Mouse (Mus musculus): ENCODE results near the gene Fam149a. TPM values are rescaled to one million over a fixed set of nuclear protein-coding genes. Genes with fewer than 3 reads are reported as not detected.
A peak's percentile ranks its signal among the peaks of the same experiment; 100 is the strongest.

Fam149a gene
- polyA plus RNA-seq, 1 experiment from 2014 or later: 1.8 TPM

GRCm38 (mm10) chr8:45380598-45380997, 1.5 kb downstream of the Fam149a start:
- WGBS (ENCODE audit: insufficient replicate concordance): 16% methylated on average over 4 of the region's 4 CpGs
- Histone ChIP-seq H3K27ac (ENCODE audit: low read length) (no peak overlapping the region), H3K4me2 (ENCODE audit: low read depth, low read length) (no peak overlapping the region), H3K4me1 (ENCODE audit: control insufficient read depth, low read depth, low read length) (no peaks in the 10 kb centered on the region), H3K27me3 (ENCODE audit: control insufficient read depth, insufficient read depth, low read depth, low read length) (peaks cover 2% of the 10 kb centered on the region; the same call in 1 of the 2 replicates), H3K4me3 (ENCODE audit: low read depth, low read length) (no peak overlapping the region), H3K36me3 (ENCODE audit: control insufficient read depth, insufficient read depth) (no peaks in the 10 kb centered on the region), H3K9me3 (replicated peaks; ENCODE audit: control insufficient read depth, low read length) (no peaks in the 10 kb centered on the region), H3K9ac (ENCODE audit: low read depth, low read length) (no peak overlapping the region)
- no peak for ATAC-seq (ENCODE audit: low read depth)

DNA sequence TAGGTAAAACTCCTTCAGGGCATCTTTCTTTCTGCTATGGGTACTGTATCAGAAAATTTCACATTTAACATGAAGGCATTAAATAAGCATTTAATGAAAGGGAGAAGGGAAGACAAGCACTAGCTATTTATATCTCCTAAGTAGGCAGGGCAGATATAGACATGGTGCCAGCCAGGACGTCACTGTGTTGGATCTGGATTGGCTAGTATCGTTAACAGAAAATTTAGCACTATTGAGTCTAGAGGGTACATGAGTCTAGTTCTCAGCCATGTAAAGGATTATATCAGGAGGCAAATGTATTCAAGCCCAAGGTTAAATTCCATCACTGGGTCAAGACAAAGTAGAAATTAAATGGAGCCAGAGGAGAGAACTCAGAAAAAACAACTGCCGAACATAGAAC, 8.0 kb downstream of the Fam149a start:
- Histone ChIP-seq H3K9me3 (replicated peaks; ENCODE audit: control insufficient read depth, low read length) (no peaks in the 10 kb centered on the region), H3K27ac (ENCODE audit: low read length) (no peak overlapping the region), H3K9ac (ENCODE audit: low read depth, low read length) (no peak overlapping the region), H3K27me3 (ENCODE audit: control insufficient read depth, insufficient read depth, low read depth, low read length) (no peaks in the 10 kb centered on the region), H3K36me3 (ENCODE audit: control insufficient read depth, insufficient read depth) (no peaks in the 10 kb centered on the region), H3K4me3 (ENCODE audit: low read depth, low read length) (no peak overlapping the region), H3K4me2 (ENCODE audit: low read depth, low read length) (no peak overlapping the region), H3K4me1 (ENCODE audit: control insufficient read depth, low read depth, low read length) (no peaks in the 10 kb centered on the region)
- WGBS (ENCODE audit: insufficient replicate concordance): 66% methylated on average over 3 of the region's 3 CpGs
- no peak for ATAC-seq (ENCODE audit: low read depth)

- H3K27ac ChIP-seq (ENCODE audit: low read length): no peak overlapping the region
- no peak overlapping the region for H3K4me2 ChIP-seq (ENCODE audit: low read depth, low read length)
- no peaks in the 10 kb centered on the region for H3K27me3 ChIP-seq (ENCODE audit: control insufficient read depth, insufficient read depth, low read depth, low read length)
- 23% methylated on average over 1 of the region's 1 CpGs for WGBS (ENCODE audit: insufficient replicate concordance)
- H3K9me3 ChIP-seq (replicated peaks; ENCODE audit: control insufficient read depth, low read length): no peaks in the 10 kb centered on the region
- no peaks in the 10 kb centered on the region for H3K4me1 ChIP-seq (ENCODE audit: control insufficient read depth, low read depth, low read length)
- ATAC-seq (ENCODE audit: low read depth): no peak
- no peak overlapping the region for H3K4me3 ChIP-seq (ENCODE audit: low read depth, low read length)
- no peak overlapping the region for H3K9ac ChIP-seq (ENCODE audit: low read depth, low read length)
- no peaks in the 10 kb centered on the region for H3K36me3 ChIP-seq (ENCODE audit: control insufficient read depth, insufficient read depth)
Measured at GRCm38 (mm10) chr8:45367154-45367553, 14.9 kb downstream of the Fam149a start.

DNA sequence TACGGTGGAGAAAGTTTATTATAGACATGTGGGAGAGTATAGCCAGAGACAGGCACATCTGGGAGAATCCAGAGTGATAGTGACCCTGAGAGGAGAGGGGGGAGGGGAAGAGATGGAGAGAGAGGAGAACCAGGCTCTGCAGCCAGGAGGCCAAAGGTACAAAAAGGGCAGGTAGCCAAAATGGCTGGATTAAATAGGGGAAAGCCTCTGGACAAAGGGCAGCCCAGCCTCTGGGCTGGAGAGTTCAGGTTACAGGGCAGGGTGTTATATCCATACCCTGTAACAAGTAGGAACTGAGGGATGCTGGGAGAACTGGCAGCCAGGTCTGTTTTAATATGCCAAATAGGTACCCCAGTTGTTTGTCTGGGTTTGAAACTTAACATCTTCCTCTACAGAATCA, 18.9 kb downstream of the Fam149a start:
- no peak overlapping the region for H3K9ac ChIP-seq (ENCODE audit: low read depth, low read length)
- H3K4me3 ChIP-seq (ENCODE audit: low read depth, low read length): no peak overlapping the region
- no peaks in the 10 kb centered on the region for H3K4me1 ChIP-seq (ENCODE audit: control insufficient read depth, low read depth, low read length)
- H3K27me3 ChIP-seq (ENCODE audit: control insufficient read depth, insufficient read depth, low read depth, low read length): no peaks in the 10 kb centered on the region
- WGBS (ENCODE audit: insufficient replicate concordance): 69% methylated on average over 1 of the region's 1 CpGs
- ATAC-seq (ENCODE audit: low read depth): peak; percentile 81
- H3K36me3 ChIP-seq (ENCODE audit: control insufficient read depth, insufficient read depth): no peaks in the 10 kb centered on the region
- no peak overlapping the region for H3K27ac ChIP-seq (ENCODE audit: low read length)
- no peak overlapping the region for H3K4me2 ChIP-seq (ENCODE audit: low read depth, low read length)
- no peaks in the 10 kb centered on the region for H3K9me3 ChIP-seq (replicated peaks; ENCODE audit: control insufficient read depth, low read length)

DNA sequence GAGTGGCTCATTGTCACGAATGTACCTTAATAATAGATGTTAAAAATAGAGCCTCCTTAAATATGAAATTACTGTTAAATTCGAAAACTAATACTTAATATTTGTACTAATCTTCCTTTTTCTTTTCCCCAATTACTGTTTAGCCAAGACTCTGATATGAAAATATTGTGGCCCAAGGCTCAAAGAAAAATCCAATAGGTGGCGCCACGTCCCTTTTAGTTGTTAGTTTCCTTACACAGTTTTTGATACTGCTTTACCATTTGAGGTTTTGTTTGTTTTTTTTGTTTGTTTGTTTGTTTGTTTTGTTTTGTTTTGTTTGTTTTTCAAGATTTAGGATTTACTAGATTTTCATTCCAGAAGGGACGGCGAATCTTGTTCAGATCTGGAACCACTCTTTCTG, 19.8 kb downstream of the Fam149a start:
- Histone ChIP-seq H3K36me3 (ENCODE audit: control insufficient read depth, insufficient read depth) (no peaks in the 10 kb centered on the region), H3K9me3 (replicated peaks; ENCODE audit: control insufficient read depth, low read length) (no peaks in the 10 kb centered on the region), H3K4me2 (ENCODE audit: low read depth, low read length) (no peak overlapping the region), H3K27me3 (ENCODE audit: control insufficient read depth, insufficient read depth, low read depth, low read length) (no peaks in the 10 kb centered on the region), H3K4me3 (ENCODE audit: low read depth, low read length) (no peak overlapping the region), H3K27ac (ENCODE audit: low read length) (no peak overlapping the region), H3K9ac (ENCODE audit: low read depth, low read length) (no peak overlapping the region), H3K4me1 (ENCODE audit: control insufficient read depth, low read depth, low read length) (no peaks in the 10 kb centered on the region)
- 46% methylated on average over 6 of the region's 6 CpGs for WGBS (ENCODE audit: insufficient replicate concordance)
- ATAC-seq (ENCODE audit: low read depth): no peak

DNA sequence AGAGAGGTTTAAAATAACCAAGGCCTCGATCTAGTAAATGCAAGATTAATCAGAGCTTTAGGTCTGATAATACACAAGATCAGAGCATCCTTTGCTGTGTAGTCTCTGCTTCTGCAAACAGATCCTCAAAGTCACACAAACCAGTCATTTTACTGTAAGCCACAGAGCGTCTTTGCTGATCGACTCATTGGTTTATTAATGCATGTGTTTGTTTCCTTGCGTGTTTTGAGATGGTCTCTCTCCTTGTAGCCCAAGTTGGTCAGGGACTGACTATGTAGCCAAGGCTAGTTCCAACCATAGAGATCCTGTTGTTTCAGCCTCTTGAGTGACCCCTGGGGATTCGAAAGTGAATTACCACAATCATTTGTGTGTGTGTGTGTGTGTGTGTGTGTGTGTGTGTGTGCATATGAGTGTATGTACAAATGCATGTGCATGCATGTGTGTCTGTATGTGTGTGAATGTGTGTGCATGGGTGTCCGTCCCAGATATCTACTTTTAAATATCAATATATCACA, 22.9 kb downstream of the Fam149a start:
- WGBS (ENCODE audit: insufficient replicate concordance): 56% methylated on average over 6 of the region's 6 CpGs
- ATAC-seq (ENCODE audit: low read depth): no peak
- no peak overlapping the region for H3K4me3 ChIP-seq (ENCODE audit: low read depth, low read length)
- H3K27me3 ChIP-seq (ENCODE audit: control insufficient read depth, insufficient read depth, low read depth, low read length): no peaks in the 10 kb centered on the region
- H3K4me2 ChIP-seq (ENCODE audit: low read depth, low read length): no peak overlapping the region
- no peaks in the 10 kb centered on the region for H3K4me1 ChIP-seq (ENCODE audit: control insufficient read depth, low read depth, low read length)
- H3K27ac ChIP-seq (ENCODE audit: low read length): no peak overlapping the region
- H3K36me3 ChIP-seq (ENCODE audit: control insufficient read depth, insufficient read depth): no peaks in the 10 kb centered on the region
- no peaks in the 10 kb centered on the region for H3K9me3 ChIP-seq (replicated peaks; ENCODE audit: control insufficient read depth, low read length)
- no peak overlapping the region for H3K9ac ChIP-seq (ENCODE audit: low read depth, low read length)

DNA sequence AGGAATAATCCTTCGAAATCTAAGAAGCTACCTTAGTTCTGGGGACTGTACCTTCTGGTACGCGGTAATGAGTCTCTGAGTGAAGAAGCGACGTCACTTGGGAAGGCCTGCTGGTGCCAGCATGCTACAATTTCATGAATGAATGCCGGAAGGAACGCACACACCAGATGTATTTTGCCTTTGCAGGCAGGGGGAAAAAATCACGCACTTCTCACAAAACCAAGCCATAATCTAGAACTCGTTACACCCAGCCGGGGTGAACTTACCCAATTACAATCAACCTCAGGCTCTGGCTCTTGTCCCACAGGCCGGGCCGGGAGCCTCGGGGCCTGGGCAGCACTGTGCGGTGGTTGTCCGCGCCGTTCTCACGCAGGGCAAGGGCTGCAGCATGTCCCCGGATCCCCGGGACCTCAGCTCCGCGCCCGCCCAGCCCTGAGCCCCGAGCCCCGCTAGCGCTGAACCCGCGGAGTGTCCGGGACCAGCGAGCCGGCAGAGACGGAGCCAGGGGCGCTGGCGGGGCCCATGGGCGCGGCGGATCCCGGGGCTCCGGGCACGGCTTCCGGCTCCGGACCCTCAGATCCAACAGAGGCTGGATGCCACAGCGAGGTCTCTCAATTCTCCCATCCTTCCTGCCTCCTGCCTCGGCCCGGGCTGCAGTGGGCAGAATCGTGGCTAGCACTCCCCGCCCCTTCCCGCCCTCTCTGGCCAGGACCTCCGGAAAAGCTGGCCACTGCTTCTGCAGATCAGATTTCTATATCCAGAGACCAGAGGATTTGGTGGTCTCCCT, 23.8 kb downstream of the Fam149a start:
- peak overlapping the region; percentile 61 for H3K4me3 ChIP-seq (ENCODE audit: low read depth, low read length)
- 6% methylated on average over 49 of the region's 49 CpGs for WGBS (ENCODE audit: insufficient replicate concordance)
- H3K4me2 ChIP-seq (ENCODE audit: low read depth, low read length): peak overlapping the region; percentile 55
- H3K27me3 ChIP-seq (ENCODE audit: control insufficient read depth, insufficient read depth, low read depth, low read length): no peaks in the 10 kb centered on the region
- no peak overlapping the region for H3K27ac ChIP-seq (ENCODE audit: low read length)
- no peaks in the 10 kb centered on the region for H3K36me3 ChIP-seq (ENCODE audit: control insufficient read depth, insufficient read depth)
- no peaks in the 10 kb centered on the region for H3K9me3 ChIP-seq (replicated peaks; ENCODE audit: control insufficient read depth, low read length)
- peak overlapping the region; percentile 43 for H3K9ac ChIP-seq (ENCODE audit: low read depth, low read length)
- H3K4me1 ChIP-seq (ENCODE audit: control insufficient read depth, low read depth, low read length): no peaks in the 10 kb centered on the region
- ATAC-seq (ENCODE audit: low read depth): peak; percentile 46; the same call in 1 of the 2 replicates

- H3K27ac ChIP-seq (ENCODE audit: low read length): no peak overlapping the region
- WGBS (ENCODE audit: insufficient replicate concordance): 69% methylated on average over 6 of the region's 6 CpGs
Measured at GRCm38 (mm10) chr8:45355809-45356208, 26.3 kb downstream of the Fam149a start.

GRCm38 (mm10) chr8:45345031-45345430, 37.1 kb downstream of the Fam149a start:
- ATAC-seq (ENCODE audit: low read depth): no peak
- Histone ChIP-seq H3K9me3 (replicated peaks; ENCODE audit: control insufficient read depth, low read length) (no peaks in the 10 kb centered on the region), H3K27ac (ENCODE audit: low read length) (no peak overlapping the region), H3K4me1 (ENCODE audit: control insufficient read depth, low read depth, low read length) (no peaks in the 10 kb centered on the region; the same call in 1 of the 2 replicates), H3K27me3 (ENCODE audit: control insufficient read depth, insufficient read depth, low read depth, low read length) (no peaks in the 10 kb centered on the region), H3K9ac (ENCODE audit: low read depth, low read length) (no peak overlapping the region), H3K4me3 (ENCODE audit: low read depth, low read length) (no peak overlapping the region), H3K36me3 (ENCODE audit: control insufficient read depth, insufficient read depth) (no peaks in the 10 kb centered on the region), H3K4me2 (ENCODE audit: low read depth, low read length) (no peak overlapping the region)
- 14% methylated on average over 6 of the region's 6 CpGs for WGBS (ENCODE audit: insufficient replicate concordance)

More at GRCm38 (mm10) chr8:45355809-45356208, 26.3 kb downstream of the Fam149a start:
- H3K4me2 ChIP-seq (ENCODE audit: low read depth, low read length): no peak overlapping the region
- no peak overlapping the region for H3K9ac ChIP-seq (ENCODE audit: low read depth, low read length)
- no peaks in the 10 kb centered on the region for H3K9me3 ChIP-seq (replicated peaks; ENCODE audit: control insufficient read depth, low read length)
- no peaks in the 10 kb centered on the region; the same call in 1 of the 2 replicates for H3K36me3 ChIP-seq (ENCODE audit: control insufficient read depth, insufficient read depth)
- no peaks in the 10 kb centered on the region for H3K4me1 ChIP-seq (ENCODE audit: control insufficient read depth, low read depth, low read length)
- no peak for ATAC-seq (ENCODE audit: low read depth)
- no peak overlapping the region for H3K4me3 ChIP-seq (ENCODE audit: low read depth, low read length)
- H3K27me3 ChIP-seq (ENCODE audit: control insufficient read depth, insufficient read depth, low read depth, low read length): no peaks in the 10 kb centered on the region

Data from liver, embryonic 16.5 days (tissue).